Mouse (Mus musculus) hindbrain, embryonic 10.5 days (tissue): ENCODE results near the gene Blnk. TPM values are rescaled to one million over a fixed set of nuclear protein-coding genes. Genes with fewer than 3 reads are reported as not detected.
A peak's percentile ranks its signal among the peaks of the same experiment; 100 is the strongest.

Source experiments
- DNase-seq: peaks from one replicate; pipeline ENCODE4 v3.0.0-alpha.2; 2017; ENCODE audit warnings: low spot score
- H3K27ac ChIP-seq: fragments of 300-500 bp; sonication (generic); 2 replicates; pipeline ENCODE4 v1.5.1; 2016; ENCODE audit warnings: mild to moderate bottlenecking, moderate library complexity
- H3K27me3 ChIP-seq: fragments of 300-500 bp; sonication (generic); 2 replicates; pipeline ENCODE4 v1.6.1; 2016; ENCODE audit warnings: mild to moderate bottlenecking; ENCODE audit not compliant: poor library complexity, insufficient read depth, severe bottlenecking
- H3K36me3 ChIP-seq: fragments of 300-500 bp; sonication (generic); 2 replicates; pipeline ENCODE4 v1.6.1; 2016; ENCODE audit warnings: mild to moderate bottlenecking, moderate library complexity
- H3K4me1 ChIP-seq: fragments of 300-500 bp; sonication (generic); replicated peaks from 2 replicates; pipeline ENCODE4 v1.6.1; 2016; ENCODE audit warnings: mild to moderate bottlenecking
- H3K4me3 ChIP-seq: fragments of 300-500 bp; sonication (generic); 2 replicates; pipeline ENCODE4 v1.5.1; 2016; ENCODE audit warnings: mild to moderate bottlenecking, moderate library complexity
- H3K9me3 ChIP-seq: fragments of 300-500 bp; sonication (generic); 2 replicates; pipeline ENCODE4 v1.6.1; 2016; ENCODE audit warnings: mild to moderate bottlenecking, moderate library complexity
- WGBS: fragments of 180-500 bp; shearing (Covaris S2); methylation state at CpG from one replicate; pipeline ENCODE4 v1.1.7; 2016; 5-methylcytosine and 5-hydroxymethylcytosine counted together
- polyA plus RNA-seq: library from polyadenylated mRNA; unstranded; fragments of >200 nt; fragmentation: Nextera tagmentation; extraction: Ambion mirVana; gene quantifications from 2 replicates; pipeline ENCODE4 v1.2.1, GENCODE M21; 2016

The Blnk gene
- polyA plus RNA-seq, 1 experiment from 2014 or later = 0.35 TPM

DNA sequence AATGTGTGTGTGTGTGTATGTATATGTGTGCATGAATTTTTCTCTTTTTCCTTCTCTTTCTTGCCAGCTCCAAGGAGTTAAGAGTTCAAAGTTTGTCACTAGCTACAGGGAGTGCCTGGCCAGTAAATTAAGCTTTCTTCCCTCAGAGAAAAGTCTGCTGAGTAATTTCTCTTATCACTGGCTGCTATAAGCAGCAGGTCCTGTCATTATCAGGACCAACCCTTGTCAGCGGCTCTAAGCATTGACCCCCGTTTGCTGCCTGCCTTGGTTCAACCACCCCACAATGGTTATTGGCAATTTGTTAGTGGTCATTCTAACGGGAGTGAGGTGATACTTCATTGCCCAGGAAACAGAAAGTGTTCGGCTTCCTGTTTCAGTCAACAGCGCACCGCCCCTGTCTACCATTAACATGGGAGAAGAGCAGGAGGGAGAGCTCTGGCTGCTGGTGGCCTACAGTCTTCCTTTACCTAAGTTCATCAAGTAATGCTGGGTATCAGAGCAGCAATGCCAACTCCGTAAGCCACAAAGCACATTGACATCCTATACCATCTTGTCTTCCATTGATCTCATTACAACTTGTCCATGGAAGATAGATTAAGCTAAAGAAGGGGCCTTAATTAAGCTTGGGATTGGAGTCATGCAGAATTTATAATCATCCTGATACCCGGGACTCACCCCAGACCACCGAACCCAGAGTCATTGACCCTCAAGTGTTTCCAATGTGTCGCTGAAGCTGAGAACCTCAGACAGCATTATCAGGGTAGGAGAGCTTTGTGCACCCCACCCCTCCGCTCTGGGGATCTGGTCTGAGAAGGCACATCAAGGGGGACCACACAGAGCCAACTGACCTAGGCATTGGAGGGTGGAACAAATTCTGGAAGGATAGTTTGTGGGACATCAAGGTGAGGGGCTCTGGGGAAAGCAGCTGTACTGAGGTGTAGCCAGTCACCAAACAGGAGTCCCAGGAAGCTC, 17.1 kb downstream of the Blnk start:
- Histone ChIP-seq H3K4me1 (no peaks in the 10 kb centered on the region), H3K36me3 (no peaks in the 10 kb centered on the region), H3K27me3 (no peaks in the 10 kb centered on the region), H3K9me3 (no peaks in the 10 kb centered on the region), H3K4me3 (no peak overlapping the region), H3K27ac (no peak overlapping the region)
- 89% methylated on average over 11 of the region's 11 CpGs for WGBS
- DNase-seq = no peak

DNA sequence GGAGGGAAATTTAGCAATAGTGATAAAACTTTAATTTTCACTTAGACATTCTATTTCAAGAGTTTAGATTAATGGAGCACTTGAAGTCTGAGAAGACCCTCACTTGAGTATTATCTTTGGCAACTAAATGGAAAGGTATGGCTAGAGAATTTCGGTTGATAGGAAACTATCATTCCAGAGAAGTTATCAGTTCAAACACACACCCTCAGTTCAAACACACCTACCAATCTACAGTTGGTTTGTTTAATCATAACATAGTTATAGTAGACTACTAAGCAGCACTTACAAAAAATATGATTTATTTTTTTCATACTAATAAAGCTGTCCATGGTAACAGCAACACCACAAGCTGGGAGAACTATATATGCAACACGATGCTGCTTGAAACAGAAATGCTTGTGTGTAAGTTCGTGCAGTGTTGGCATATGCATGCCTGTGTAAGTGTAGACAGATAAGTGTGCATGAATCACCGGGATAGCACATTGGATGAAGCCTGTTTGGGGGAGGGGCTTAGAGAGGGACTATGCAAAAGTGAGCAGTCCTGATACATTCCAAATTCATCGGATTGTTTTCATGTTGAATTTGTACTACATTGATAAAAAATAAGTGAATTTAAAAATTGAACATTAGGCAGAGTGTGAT, 22.9 kb downstream of the Blnk start:
- H3K27me3 ChIP-seq = no peaks in the 10 kb centered on the region
- 91% methylated on average over 5 of the region's 5 CpGs for WGBS
- H3K4me3 ChIP-seq = no peak overlapping the region
- H3K9me3 ChIP-seq = no peaks in the 10 kb centered on the region
- no peaks in the 10 kb centered on the region for H3K4me1 ChIP-seq
- no peaks in the 10 kb centered on the region for H3K36me3 ChIP-seq
- DNase-seq = no peak
- no peak overlapping the region for H3K27ac ChIP-seq

DNA sequence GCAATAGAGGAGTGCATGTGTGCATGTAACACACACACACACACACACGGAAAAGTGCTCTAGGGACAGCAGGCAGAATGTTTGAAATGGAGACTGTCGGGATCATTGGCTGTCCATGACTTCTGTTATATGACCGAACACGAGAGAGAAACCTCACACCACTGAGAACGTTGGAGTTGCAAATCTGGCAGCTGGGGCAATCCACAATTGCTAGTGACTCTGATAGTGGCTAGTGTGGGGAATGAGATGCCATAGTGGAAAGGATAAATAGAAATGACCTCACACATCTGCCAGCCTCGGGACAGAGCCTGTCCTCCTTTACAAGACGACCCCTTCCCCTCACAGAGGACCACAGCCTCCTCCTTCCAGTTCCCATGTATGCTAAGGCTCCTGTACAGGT, 23.6 kb downstream of the Blnk start:
- Histone ChIP-seq H3K9me3 (no peaks in the 10 kb centered on the region), H3K36me3 (no peaks in the 10 kb centered on the region), H3K4me1 (no peaks in the 10 kb centered on the region), H3K4me3 (no peak overlapping the region), H3K27me3 (no peaks in the 10 kb centered on the region), H3K27ac (no peak overlapping the region)
- DNase-seq = no peak
- 84% methylated on average over 7 of the region's 7 CpGs for WGBS

DNA sequence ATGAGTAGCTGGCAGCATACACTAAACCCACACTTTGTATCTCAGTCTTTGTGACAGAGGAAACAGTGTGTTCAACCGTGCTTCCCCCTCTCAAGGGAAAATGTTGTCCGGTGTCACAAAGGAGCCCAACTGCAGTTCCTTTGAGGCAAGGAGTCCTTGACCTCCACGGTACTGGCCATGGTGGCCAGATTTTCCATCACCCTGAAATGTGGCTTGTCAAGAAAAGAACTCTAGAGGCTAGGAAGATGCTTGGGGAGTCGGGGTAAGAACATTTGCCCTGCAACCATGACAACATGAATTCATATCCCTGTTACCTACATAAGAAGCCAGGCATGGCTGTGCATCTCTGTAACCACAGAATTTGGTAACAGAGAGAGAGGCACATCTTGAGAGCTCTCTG, 24.0 kb downstream of the Blnk start:
- no peaks in the 10 kb centered on the region for H3K36me3 ChIP-seq
- H3K27ac ChIP-seq = no peak overlapping the region
- H3K4me1 ChIP-seq = no peaks in the 10 kb centered on the region
- no peak overlapping the region for H3K4me3 ChIP-seq
- WGBS = 80% methylated on average over 4 of the region's 4 CpGs
- H3K9me3 ChIP-seq = no peaks in the 10 kb centered on the region
- DNase-seq = no peak
- no peaks in the 10 kb centered on the region for H3K27me3 ChIP-seq

DNA sequence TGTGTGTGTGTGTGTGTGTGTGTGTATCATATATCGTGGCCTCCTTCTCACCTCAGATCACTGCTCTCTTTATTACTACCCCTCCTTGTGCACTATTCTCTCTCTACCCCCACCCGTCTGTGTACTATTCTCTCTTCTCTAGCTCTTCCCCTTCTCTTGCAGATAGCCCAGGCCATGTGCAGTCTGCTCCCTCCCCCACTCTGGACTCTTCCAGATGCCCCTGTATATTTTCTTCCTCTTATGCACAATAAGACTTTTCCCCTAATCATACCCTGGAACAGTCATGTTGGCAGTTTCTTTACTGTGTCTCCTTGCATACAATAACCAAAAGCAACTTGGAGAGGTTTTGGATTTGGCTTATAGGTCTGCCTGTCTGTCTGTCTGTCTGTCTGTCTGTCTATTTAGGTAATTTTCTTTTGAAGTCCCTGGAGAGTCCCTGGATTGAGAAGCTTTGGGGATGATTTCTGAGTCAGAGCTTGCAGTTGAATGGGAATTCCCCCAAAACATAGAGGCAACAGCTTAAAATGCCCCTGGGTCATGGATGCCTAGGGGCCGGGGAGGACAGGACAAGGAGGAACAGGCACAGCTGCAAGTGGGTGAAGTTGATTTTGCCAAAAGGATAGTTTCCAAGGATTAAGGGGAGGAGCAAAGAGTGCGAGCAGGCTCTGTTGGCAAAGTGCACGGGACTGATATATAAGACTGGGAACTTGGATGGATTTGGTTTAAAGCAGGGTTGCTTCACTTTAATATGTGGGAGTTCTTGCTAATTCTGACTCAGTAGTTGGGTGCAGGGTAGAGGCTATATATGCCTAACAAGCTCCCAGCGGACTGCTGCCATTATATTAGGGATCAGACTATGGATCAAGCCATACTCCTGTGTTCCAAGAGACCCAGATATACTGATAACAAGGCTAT, 29.1 kb downstream of the Blnk start:
- 86% methylated on average over 6 of the region's 6 CpGs for WGBS
- H3K27me3 ChIP-seq = no peaks in the 10 kb centered on the region
- H3K4me1 ChIP-seq = peaks cover 7% of the 10 kb centered on the region; the same call in 1 of the 2 replicates
- no peaks in the 10 kb centered on the region for H3K9me3 ChIP-seq
- H3K27ac ChIP-seq = no peak overlapping the region
- no peak for DNase-seq
- no peak overlapping the region for H3K4me3 ChIP-seq
- H3K36me3 ChIP-seq = no peaks in the 10 kb centered on the region

DNA sequence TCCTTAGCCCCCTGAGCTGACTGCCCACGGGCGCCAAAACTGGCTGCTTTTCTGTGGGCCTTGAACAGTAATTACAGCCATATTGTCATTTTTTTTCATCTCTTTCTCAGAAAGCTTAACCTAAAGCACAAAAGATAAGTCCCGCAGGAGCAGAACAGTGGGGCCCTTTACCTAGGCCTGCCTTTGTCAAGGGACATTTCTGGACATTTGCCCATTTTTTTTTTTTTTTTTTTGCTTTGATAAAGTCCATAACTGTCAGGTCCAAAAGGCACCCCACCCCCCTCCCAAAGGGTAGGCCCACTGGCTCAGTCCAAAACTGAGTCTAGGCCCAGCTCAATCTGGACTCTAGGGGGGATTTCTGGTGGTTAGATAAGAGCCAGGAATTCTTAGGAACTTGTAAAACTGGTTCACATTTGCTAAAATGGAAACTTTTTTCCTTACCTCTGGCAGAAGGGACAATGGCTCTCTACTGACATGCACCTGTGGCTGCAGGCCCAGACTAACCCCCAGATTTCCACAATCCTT, 29.9 kb downstream of the Blnk start:
- 80% methylated on average over 3 of the region's 3 CpGs for WGBS
- Histone ChIP-seq H3K9me3 (no peaks in the 10 kb centered on the region), H3K4me1 (peaks cover 10% of the 10 kb centered on the region), H3K36me3 (no peaks in the 10 kb centered on the region), H3K4me3 (no peak overlapping the region), H3K27ac (no peak overlapping the region), H3K27me3 (no peaks in the 10 kb centered on the region)
- no peak for DNase-seq

DNA sequence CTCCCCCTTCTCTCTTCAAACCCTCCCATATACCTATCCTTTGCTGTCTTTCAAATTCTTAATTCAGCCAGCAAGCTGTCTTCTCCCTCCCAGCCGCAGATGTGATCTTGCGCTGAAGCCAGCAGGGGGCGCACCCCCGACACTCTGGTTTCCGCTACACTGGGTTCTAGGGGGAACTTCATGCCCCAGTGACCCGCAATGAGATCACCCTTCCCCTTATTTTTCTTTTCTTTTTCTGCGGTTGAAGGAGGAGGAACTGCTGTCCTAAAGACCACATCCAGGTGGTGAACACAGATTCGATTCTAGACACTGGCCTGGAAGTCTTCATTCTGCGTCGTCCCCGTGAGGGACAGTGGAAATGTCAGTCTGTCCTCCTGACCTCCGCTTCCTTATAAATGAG, 31.3 kb downstream of the Blnk start:
- Histone ChIP-seq H3K27ac (no peak overlapping the region), H3K4me3 (no peak overlapping the region), H3K27me3 (no peaks in the 10 kb centered on the region), H3K9me3 (no peaks in the 10 kb centered on the region), H3K4me1 (peaks cover 17% of the 10 kb centered on the region), H3K36me3 (no peaks in the 10 kb centered on the region)
- DNase-seq = peak; percentile 44
- WGBS = 48% methylated on average over 12 of the region's 12 CpGs

DNA sequence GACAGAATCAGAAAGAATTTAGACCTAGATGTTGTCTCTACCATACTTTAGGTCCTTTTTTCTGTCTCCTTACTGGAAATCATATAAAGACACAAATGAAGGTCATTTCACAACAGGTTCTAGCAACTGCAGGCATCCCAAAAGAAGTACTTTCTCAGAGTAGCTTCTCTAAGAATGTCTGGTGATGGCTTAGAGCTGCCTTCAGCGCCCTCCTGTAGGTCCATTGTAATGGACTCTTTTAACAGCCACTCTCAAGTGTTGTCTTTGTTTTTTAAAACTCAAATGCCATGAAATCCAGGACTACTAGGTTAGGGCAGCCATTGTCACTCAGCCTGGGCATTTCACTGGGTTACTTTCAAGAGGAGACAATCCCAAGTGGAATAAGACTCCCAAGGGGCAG, 35.4 kb downstream of the Blnk start:
- Histone ChIP-seq H3K9me3 (no peaks in the 10 kb centered on the region), H3K4me3 (no peak overlapping the region), H3K27me3 (no peaks in the 10 kb centered on the region), H3K36me3 (no peaks in the 10 kb centered on the region), H3K4me1 (peaks cover 14% of the 10 kb centered on the region), H3K27ac (no peak overlapping the region)
- WGBS = 22% methylated on average over 1 of the region's 1 CpGs
- no peak for DNase-seq

DNA sequence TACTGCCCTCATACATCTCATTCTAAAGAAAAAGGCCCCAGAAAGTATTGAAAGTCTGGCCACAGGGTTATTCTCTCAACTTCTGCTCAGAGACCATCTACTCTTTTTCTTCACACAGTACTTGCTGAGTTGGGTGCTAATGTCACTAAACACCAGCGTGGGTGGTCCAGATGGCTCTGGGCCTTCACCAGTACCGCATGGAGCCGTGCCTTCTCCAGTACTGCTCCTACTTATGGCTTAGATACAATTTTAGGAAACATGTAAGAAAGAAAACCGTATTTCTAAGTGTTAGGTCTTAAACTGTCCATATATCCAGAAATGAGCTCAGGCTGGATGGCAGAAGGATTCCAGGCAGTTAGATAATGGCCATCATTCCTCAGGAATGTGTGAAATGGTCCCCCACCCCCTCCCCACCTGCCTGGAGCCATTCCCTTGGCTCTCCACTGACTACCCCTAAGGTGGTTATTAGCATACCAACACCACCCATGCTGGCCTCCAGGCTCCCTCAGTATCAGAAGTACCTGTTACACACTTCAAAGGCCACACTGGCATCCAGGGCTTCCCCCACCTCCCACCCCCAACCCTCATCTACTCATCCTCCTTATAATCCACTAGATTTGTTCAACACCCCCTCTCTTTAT, 47.3 kb downstream of the Blnk start:
- DNase-seq = no peak
- WGBS = 86% methylated on average over 4 of the region's 4 CpGs
- H3K27me3 ChIP-seq = no peaks in the 10 kb centered on the region
- H3K9me3 ChIP-seq = no peaks in the 10 kb centered on the region
- no peaks in the 10 kb centered on the region for H3K36me3 ChIP-seq
- H3K27ac ChIP-seq = no peak overlapping the region
- 0 out of 2 replicates have a peak, but pooled peaks cover 4% of the 10 kb centered on the region for H3K4me1 ChIP-seq
- H3K4me3 ChIP-seq = no peak overlapping the region

DNA sequence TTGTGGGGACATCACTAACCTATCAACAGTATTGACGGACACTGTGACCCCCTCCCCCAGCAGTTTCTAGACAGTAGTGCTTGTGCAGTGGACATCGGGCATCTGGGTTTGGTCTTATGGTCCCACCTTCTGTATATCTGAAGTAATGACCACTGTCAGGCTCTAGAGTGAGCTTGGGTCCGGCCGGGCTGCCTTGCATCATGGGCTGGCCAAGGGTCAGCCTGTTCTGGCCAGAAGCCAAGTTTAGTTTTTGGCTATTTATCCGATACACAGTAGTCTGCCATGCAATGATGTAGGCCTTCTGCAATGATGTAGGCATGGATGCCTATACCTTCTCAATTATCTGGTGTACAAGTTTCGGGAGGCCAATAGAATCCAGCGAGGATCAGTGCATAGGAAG, 50.8 kb downstream of the Blnk start:
- H3K4me1 ChIP-seq = 0 out of 2 replicates have a peak, but pooled peaks cover 12% of the 10 kb centered on the region
- WGBS = 91% methylated on average over 7 of the region's 7 CpGs
- H3K27me3 ChIP-seq = no peaks in the 10 kb centered on the region
- H3K27ac ChIP-seq = no peak overlapping the region
- H3K4me3 ChIP-seq = no peak overlapping the region
- no peaks in the 10 kb centered on the region for H3K36me3 ChIP-seq
- DNase-seq = no peak
- H3K9me3 ChIP-seq = peaks cover 13% of the 10 kb centered on the region; the same call in 1 of the 2 replicates

DNA sequence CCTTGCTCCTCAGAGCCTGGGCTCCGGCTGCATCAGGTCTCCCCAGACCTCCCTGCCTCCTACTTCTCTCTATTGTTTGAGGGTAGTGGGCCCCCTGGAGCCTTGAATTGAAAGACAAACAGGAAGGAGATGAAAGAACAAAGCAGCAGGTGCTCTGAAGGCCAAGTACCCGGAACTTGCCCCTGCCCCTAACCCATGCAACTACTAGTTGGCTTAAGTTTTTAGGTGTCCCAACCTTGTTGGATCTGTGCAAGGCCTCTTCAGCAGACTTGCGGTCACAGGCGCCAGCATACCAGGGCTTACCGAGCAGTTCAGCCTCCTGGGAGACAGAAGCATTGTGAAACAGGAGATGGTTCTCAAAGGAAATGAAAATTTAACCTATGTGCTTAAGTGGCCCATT, 58.3 kb downstream of the Blnk start:
- Histone ChIP-seq H3K36me3 (no peaks in the 10 kb centered on the region), H3K27ac (no peak overlapping the region), H3K9me3 (peaks cover 13% of the 10 kb centered on the region; the same call in 1 of the 2 replicates), H3K4me1 (peaks cover 5% of the 10 kb centered on the region), H3K4me3 (no peak overlapping the region), H3K27me3 (no peaks in the 10 kb centered on the region)
- WGBS = 28% methylated on average over 5 of the region's 5 CpGs
- DNase-seq = no peak

DNA sequence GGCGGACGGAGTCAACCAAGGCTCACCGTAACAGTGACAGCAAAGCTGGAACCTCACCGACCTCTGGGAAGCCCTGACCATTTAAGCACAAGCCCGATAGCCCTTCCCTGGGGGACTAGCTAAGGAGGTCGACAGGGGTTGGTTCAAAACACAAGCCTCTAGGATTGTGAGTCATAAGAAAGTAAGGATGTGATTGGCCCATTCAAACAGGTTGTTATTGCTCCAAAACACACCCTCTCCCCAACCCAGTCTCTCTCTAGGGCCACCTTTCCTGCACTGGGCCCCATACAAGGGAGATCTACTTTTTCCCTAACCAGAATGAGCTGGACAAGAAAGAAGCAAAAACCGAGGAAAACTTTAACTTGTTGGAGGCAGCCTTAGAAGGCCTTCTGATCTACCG, 59.0 kb downstream of the Blnk start:
- DNase-seq = no peak
- H3K36me3 ChIP-seq = no peaks in the 10 kb centered on the region
- no peaks in the 10 kb centered on the region for H3K27me3 ChIP-seq
- 39% methylated on average over 8 of the region's 8 CpGs for WGBS
- no peak overlapping the region for H3K27ac ChIP-seq
- H3K9me3 ChIP-seq = peaks cover 13% of the 10 kb centered on the region; the same call in 1 of the 2 replicates
- peaks cover 5% of the 10 kb centered on the region for H3K4me1 ChIP-seq
- H3K4me3 ChIP-seq = no peak overlapping the region
